Mouse (Mus musculus) small intestine, adult 2 months (tissue): ENCODE data around the gene Vps37b.

Source experiments
- CTCF ChIP-seq: fragments of 200-500 bp; IDR thresholded peaks from 2 replicates; pipeline ENCODE4 v1.5.1; 2012; ENCODE audit warnings: low read depth, mild to moderate bottlenecking, control low read depth, inconsistent platforms, low read length, moderate library complexity, mixed read lengths; ENCODE audit not compliant: insufficient replicate concordance, insufficient read length; ENCODE audit errors: extremely low read depth
- POLR2A ChIP-seq: fragments of 200-500 bp; IDR thresholded peaks from 2 replicates; pipeline ENCODE4 v1.6.1; 2012; ENCODE audit warnings: low read depth, mild to moderate bottlenecking, control low read depth, inconsistent platforms, low read length, moderate library complexity

DNA sequence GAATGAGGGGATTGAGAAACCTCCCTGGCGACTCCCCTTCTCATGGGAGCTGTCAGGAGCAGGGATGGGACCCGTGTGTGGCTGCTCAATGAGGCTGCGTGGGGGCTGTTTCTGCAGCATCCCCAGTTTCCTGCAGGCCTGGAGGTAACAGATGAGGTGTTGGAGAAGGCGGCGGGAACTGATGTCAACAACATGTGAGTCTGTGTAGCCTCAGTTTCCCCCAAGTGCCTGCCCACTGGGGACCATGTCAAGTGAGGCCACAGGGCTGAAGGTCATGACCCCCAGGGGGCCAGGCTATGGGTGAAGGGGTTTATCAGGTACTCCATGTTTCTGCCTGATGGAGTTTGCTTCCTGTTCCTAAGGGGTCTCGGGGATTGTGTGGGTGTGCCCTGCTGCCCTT, 40.7 kb downstream of the Vps37b start:
- TF ChIP-seq POLR2A = no peak
- TF ChIP-seq CTCF = no peak
